Mouse (Mus musculus) stomach, embryonic 15.5 days (tissue): Measurements from ENCODE around the gene Tmem8b. TPM values are rescaled to one million over a fixed set of nuclear protein-coding genes. Genes with fewer than 3 reads are reported as not detected.

Experiments
- ATAC-seq: fragments of 200-750 bp; cut with Nextera tagmentation; 2 replicates; pipeline ENCODE4 v1.8.0; 2017; ENCODE audit warnings: low read depth, moderate number of reproducible peaks, moderate TSS enrichment; ENCODE audit not compliant: insufficient read depth, low FRiP score
- H3K27ac ChIP-seq: fragments of 300-500 bp; sonication (generic); 2 replicates; pipeline ENCODE4 v1.5.1; 2015; ENCODE audit warnings: mild to moderate bottlenecking, inconsistent platforms
- H3K27me3 ChIP-seq: fragments of 300-500 bp; sonication (generic); replicated peaks from 2 replicates; pipeline ENCODE4 v1.6.1; 2015; ENCODE audit warnings: inconsistent platforms
- H3K36me3 ChIP-seq: fragments of 300-500 bp; sonication (generic); 2 replicates; pipeline ENCODE4 v1.6.1; 2015; ENCODE audit warnings: inconsistent platforms
- H3K4me1 ChIP-seq: fragments of 300-500 bp; sonication (generic); 2 replicates; pipeline ENCODE4 v1.6.1; 2015; ENCODE audit warnings: inconsistent platforms
- H3K4me2 ChIP-seq: fragments of 300-500 bp; sonication (generic); 2 replicates; pipeline ENCODE4 v1.6.1; 2015; ENCODE audit warnings: mild to moderate bottlenecking, inconsistent platforms
- H3K4me3 ChIP-seq: fragments of 300-500 bp; sonication (generic); replicated peaks from 2 replicates; pipeline ENCODE4 v1.5.1; 2015; ENCODE audit warnings: inconsistent platforms
- H3K9ac ChIP-seq: fragments of 300-500 bp; sonication (generic); 2 replicates; pipeline ENCODE4 v1.6.1; 2015; ENCODE audit warnings: inconsistent platforms
- H3K9me3 ChIP-seq: fragments of 300-500 bp; sonication (generic); 2 replicates; pipeline ENCODE4 v1.6.1; 2016; ENCODE audit warnings: inconsistent platforms
- WGBS: fragments of 180-500 bp; shearing (Covaris S2); methylation state at CpG from one replicate; pipeline ENCODE4 v1.1.7; 2015; 5-methylcytosine and 5-hydroxymethylcytosine counted together
- polyA plus RNA-seq: library from polyadenylated mRNA; unstranded; fragments of >200 nt; fragmentation: Nextera tagmentation; extraction: Ambion mirVana; gene quantifications from 2 replicates; pipeline ENCODE4 v1.2.1, GENCODE M21; 2015

Gene Tmem8b
- polyA plus RNA-seq, 1 experiment from 2014 or later: 4.0 TPM

DNA sequence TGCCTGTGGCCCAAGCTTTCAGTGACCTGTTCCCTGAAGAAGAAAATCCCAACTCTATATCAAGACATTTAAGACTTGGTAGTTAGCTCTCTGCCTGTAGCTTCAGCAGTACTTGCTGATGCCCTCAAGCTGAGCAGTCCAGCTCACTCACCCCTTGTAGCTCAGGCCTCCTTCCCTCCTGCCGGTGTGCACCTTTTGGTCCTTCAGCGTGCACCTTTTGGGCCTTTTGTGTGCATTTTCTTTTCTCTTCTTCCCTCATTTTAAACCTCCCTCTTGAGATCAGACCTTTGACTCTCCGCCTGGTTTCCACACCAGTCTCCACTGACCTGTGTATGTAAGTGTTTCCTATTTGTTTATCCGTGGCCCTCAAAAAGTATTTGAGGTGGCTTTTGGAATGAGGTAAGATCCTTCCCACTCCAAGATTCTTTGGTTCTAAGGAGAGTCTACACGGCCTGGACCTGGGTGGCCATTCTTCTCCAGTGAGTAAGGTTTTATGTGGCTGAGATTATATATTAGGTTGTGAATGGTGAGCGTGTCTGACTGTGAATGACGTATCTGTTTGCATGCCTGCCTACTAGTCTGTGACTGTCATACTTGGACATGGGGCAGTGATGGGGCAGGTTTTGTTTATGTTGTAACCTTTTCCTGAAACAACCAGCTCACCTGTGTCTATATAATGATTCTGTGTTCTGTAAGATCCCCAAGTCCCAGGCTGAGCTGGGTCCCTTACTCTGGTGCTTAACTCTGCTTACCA lies 34.0 kb upstream of the Tmem8b start:
- Histone ChIP-seq H3K4me3 (no peak overlapping the region), H3K4me1 (peaks cover 28% of the 10 kb centered on the region), H3K9ac (no peak overlapping the region), H3K27ac (no peak overlapping the region), H3K4me2 (no peak overlapping the region), H3K9me3 (no peaks in the 10 kb centered on the region), H3K36me3 (no peaks in the 10 kb centered on the region), H3K27me3 (0 out of 2 replicates have a peak, but pooled peaks cover 8% of the 10 kb centered on the region)
- no peak for ATAC-seq
- 85% methylated on average over 7 of the region's 7 CpGs for WGBS

GRCm38 (mm10) chr4:43636751-43637150 lies 32.0 kb upstream of the Tmem8b start:
- H3K4me3 ChIP-seq: no peak overlapping the region
- 68% methylated on average over 6 of the region's 6 CpGs for WGBS
- H3K9me3 ChIP-seq: no peaks in the 10 kb centered on the region
- peaks cover 18% of the 10 kb centered on the region for H3K4me1 ChIP-seq
- H3K27ac ChIP-seq: no peak overlapping the region
- no peak for ATAC-seq
- no peak overlapping the region for H3K4me2 ChIP-seq
- H3K36me3 ChIP-seq: no peaks in the 10 kb centered on the region
- no peak overlapping the region for H3K9ac ChIP-seq
- H3K27me3 ChIP-seq: 0 out of 2 replicates have a peak, but pooled peaks cover 8% of the 10 kb centered on the region

- WGBS: 69% methylated on average over 9 of the region's 9 CpGs
- no peak for ATAC-seq
- no peak overlapping the region for H3K4me2 ChIP-seq
These were observed 28.7 kb upstream of the Tmem8b start for GRCm38 (mm10) chr4:43640076-43640475.

GRCm38 (mm10) chr4:43640491-43640890 lies 28.3 kb upstream of the Tmem8b start:
- no peak for ATAC-seq

More at GRCm38 (mm10) chr4:43640076-43640475, 28.7 kb upstream of the Tmem8b start:
- H3K4me1 ChIP-seq: no peaks in the 10 kb centered on the region
- no peak overlapping the region for H3K9ac ChIP-seq
- no peaks in the 10 kb centered on the region for H3K9me3 ChIP-seq
- H3K27ac ChIP-seq: no peak overlapping the region
- H3K4me3 ChIP-seq: no peak overlapping the region
- no peaks in the 10 kb centered on the region for H3K36me3 ChIP-seq
- H3K27me3 ChIP-seq: no peaks in the 10 kb centered on the region

GRCm38 (mm10) chr4:43649783-43650182 lies 19.0 kb upstream of the Tmem8b start:
- H3K4me2 ChIP-seq: no peak overlapping the region
- H3K4me3 ChIP-seq: no peak overlapping the region
- H3K9ac ChIP-seq: no peak overlapping the region
- peaks cover 5% of the 10 kb centered on the region; the same call in 1 of the 2 replicates for H3K36me3 ChIP-seq
- H3K27me3 ChIP-seq: no peaks in the 10 kb centered on the region
- no peaks in the 10 kb centered on the region for H3K9me3 ChIP-seq
- 94% methylated on average over 3 of the region's 3 CpGs for WGBS
- H3K27ac ChIP-seq: no peak overlapping the region
- ATAC-seq: no peak
- no peaks in the 10 kb centered on the region for H3K4me1 ChIP-seq

More at GRCm38 (mm10) chr4:43640491-43640890, 28.3 kb upstream of the Tmem8b start:
- Histone ChIP-seq H3K9ac (no peak overlapping the region), H3K36me3 (no peaks in the 10 kb centered on the region), H3K27ac (no peak overlapping the region), H3K4me3 (no peak overlapping the region), H3K9me3 (no peaks in the 10 kb centered on the region), H3K4me2 (no peak overlapping the region), H3K27me3 (no peaks in the 10 kb centered on the region), H3K4me1 (no peaks in the 10 kb centered on the region)
- 84% methylated on average over 6 of the region's 6 CpGs for WGBS

- Histone ChIP-seq H3K9ac (no peak overlapping the region), H3K4me2 (no peak overlapping the region), H3K4me3 (no peak overlapping the region), H3K27me3 (no peaks in the 10 kb centered on the region), H3K9me3 (no peaks in the 10 kb centered on the region), H3K4me1 (no peaks in the 10 kb centered on the region), H3K36me3 (peaks cover 5% of the 10 kb centered on the region; the same call in 1 of the 2 replicates), H3K27ac (no peak overlapping the region)
- ATAC-seq: no peak
- 84% methylated on average over 4 of the region's 4 CpGs for WGBS
These were observed 16.0 kb upstream of the Tmem8b start for GRCm38 (mm10) chr4:43652726-43653125.

DNA sequence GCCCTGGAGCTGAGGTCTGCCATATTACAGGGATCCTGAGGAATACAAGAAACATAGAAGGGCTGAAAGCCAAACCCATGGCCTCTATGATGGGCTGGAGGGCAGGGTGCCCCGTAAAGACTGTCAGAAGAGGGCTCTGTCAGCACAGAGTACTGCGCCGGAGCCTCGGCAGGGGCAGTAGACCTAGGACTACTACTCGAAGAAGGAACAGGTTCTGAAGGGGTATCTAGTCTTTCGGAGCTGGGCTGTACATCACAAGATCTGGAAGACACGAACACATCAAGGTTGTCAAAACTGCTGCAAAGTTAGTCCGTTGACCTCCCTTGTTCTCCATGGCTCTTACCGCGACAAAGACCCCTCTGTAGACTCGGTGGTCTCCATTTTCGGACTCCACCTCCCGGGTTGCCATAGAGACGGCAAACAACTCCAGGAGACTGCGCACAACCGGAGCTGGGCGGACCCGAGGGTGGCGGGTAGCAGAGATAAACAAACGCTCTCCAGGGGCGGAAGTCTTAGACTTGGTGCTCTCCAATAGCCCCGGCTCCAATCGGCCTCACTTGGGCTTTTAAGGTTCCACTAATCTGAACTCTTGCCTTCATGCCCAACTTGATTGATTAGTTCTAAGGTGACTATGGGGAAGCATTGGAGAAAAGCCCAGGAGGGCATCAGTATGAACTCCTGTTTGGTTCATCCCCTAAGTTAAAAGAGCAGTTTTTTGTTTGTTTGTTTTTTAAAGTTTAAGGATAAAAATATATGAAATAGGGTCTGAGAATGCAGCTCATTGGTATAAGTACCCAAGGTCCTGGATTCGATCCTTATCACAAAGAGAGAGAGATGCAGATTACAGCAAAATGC lies 15.4 kb upstream of the Tmem8b start, which contains the start of gene Spag8:
Gene Spag8, minus strand, starts transcription at position 434 of the 855 bp plus-strand sequence.
- no peaks in the 10 kb centered on the region for H3K4me1 ChIP-seq
- H3K36me3 ChIP-seq: peaks cover 5% of the 10 kb centered on the region; the same call in 1 of the 2 replicates
- H3K27ac ChIP-seq: no peak within 1 kb of the TSS
- no peaks in the 10 kb centered on the region for H3K9me3 ChIP-seq
- peak within 1 kb of the TSS; percentile 41 for H3K4me2 ChIP-seq
- H3K9ac ChIP-seq: no peak within 1 kb of the TSS
- 17% methylated on average over 24 of the region's 24 CpGs for WGBS
- peak within 1 kb of the TSS; percentile 23 for H3K4me3 ChIP-seq
- no peaks in the 10 kb centered on the region for H3K27me3 ChIP-seq
- ATAC-seq: no peak

DNA sequence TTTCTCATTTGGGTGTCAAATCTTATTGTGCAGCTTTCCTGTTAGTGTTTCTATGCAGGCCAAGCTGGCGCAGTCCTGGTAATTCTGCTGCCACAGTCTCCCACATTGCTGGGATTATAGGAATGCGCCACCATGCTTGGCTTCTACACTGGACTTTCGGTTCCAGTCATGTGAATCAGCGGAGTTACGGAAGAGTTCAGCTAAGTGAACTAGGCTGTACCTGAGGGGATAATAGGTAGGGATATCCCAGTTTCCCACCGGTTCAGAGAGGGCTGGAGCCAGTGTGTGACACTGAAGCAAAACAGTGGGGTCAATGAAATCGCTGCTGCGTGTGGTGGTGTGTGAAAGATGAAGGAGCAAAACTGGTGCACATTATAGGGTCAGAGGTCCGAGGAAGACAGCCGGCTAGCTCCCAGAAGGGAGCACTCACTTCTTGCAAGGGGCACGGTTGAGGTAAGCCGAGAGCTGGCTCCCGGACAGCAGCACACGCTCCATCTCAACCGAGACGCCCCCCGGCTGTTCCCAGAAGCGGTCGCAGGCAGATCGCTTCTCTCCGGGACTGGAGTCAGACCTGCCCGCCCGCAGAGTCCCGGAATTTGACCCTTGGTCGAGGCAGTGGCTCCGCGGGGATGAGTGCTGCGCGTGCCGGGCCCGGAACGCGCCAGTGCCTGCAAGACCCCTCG lies 13.0 kb upstream of the Tmem8b start:
- no peaks in the 10 kb centered on the region for H3K4me1 ChIP-seq
- 0 out of 2 replicates have a peak, but pooled peaks cover 3% of the 10 kb centered on the region for H3K27me3 ChIP-seq
- peak overlapping the region; percentile 70 for H3K9ac ChIP-seq
- H3K27ac ChIP-seq: peak overlapping the region; percentile 91
- no peaks in the 10 kb centered on the region for H3K36me3 ChIP-seq
- peak overlapping the region; percentile 77 for H3K4me3 ChIP-seq
- 6% methylated on average over 33 of the region's 34 CpGs for WGBS
- peak; percentile 8; the same call in 1 of the 2 replicates for ATAC-seq
- H3K4me2 ChIP-seq: peak overlapping the region; percentile 78
- H3K9me3 ChIP-seq: no peaks in the 10 kb centered on the region

GRCm38 (mm10) chr4:43656339-43657109 lies 12.2 kb upstream of the Tmem8b start, which contains the start of gene Hint2:
TSS of gene Hint2 (minus strand) at chr4:43656466.
- H3K4me3 ChIP-seq: peak within 1 kb of the TSS; percentile 77
- ATAC-seq: peak; percentile 96
- no peaks in the 10 kb centered on the region for H3K9me3 ChIP-seq
- H3K27me3 ChIP-seq: 0 out of 2 replicates have a peak, but pooled peaks cover 3% of the 10 kb centered on the region
- under 1% methylated on average over 34 of the region's 34 CpGs for WGBS
- no peaks in the 10 kb centered on the region for H3K36me3 ChIP-seq
- peak within 1 kb of the TSS; percentile 70 for H3K9ac ChIP-seq
- H3K4me2 ChIP-seq: peak within 1 kb of the TSS; percentile 78
- H3K4me1 ChIP-seq: no peaks in the 10 kb centered on the region
- peak within 1 kb of the TSS; percentile 91 for H3K27ac ChIP-seq

GRCm38 (mm10) chr4:43657146-43657545 lies 11.6 kb upstream of the Tmem8b start:
- no peaks in the 10 kb centered on the region for H3K4me1 ChIP-seq
- H3K9me3 ChIP-seq: no peaks in the 10 kb centered on the region
- peak overlapping the region; percentile 78 for H3K4me2 ChIP-seq
- H3K4me3 ChIP-seq: peak overlapping the region; percentile 77; the same call in 1 of the 2 replicates
- H3K27me3 ChIP-seq: 0 out of 2 replicates have a peak, but pooled peaks cover 3% of the 10 kb centered on the region
- WGBS: 60% methylated on average over 4 of the region's 4 CpGs
- ATAC-seq: no peak
- H3K36me3 ChIP-seq: no peaks in the 10 kb centered on the region
- no peak overlapping the region for H3K27ac ChIP-seq
- no peak overlapping the region for H3K9ac ChIP-seq

GRCm38 (mm10) chr4:43666412-43666811 lies 2.4 kb upstream of the Tmem8b start:
- Histone ChIP-seq H3K36me3 (no peaks in the 10 kb centered on the region), H3K4me1 (peaks cover 14% of the 10 kb centered on the region), H3K27me3 (peaks cover 16% of the 10 kb centered on the region; the same call in 1 of the 2 replicates), H3K4me2 (no peak overlapping the region), H3K9me3 (no peaks in the 10 kb centered on the region), H3K9ac (no peak overlapping the region), H3K4me3 (no peak overlapping the region), H3K27ac (no peak overlapping the region)
- 22% methylated on average over 4 of the region's 4 CpGs for WGBS
- ATAC-seq: no peak
